Mouse (Mus musculus): ENCODE data around the gene Otx1. TPM values are rescaled to one million over a fixed set of nuclear protein-coding genes. Genes with fewer than 3 reads are reported as not detected.

The Otx1 gene
- polyA plus RNA-seq, 1 experiment from 2014 or later: 0.21 TPM

DNA sequence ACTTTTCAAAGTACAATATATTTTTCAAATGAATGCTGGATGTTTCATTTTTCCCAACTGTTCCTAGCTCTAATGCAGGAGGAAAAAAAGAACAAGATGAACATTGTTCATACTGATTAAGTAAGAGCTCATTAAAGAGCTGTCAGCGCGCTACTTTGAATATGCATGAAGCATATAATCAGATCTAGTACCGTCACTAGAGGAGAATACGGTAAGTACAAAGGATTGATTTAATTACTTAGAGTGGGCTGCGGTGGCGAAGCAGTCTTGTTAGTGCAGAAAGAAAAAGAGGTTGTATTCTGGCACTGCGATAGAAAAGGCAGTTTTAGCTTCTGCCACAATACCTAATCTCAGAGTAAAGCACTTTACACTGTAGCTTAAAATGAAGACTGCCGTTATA, 14.7 kb upstream of the Otx1 start:
- WGBS: 89% methylated on average over 8 of the region's 8 CpGs
- TF ChIP-seq CTCF (IDR thresholded peaks at IDR 0.05) (no peak), EP300 (IDR thresholded peaks at IDR 0.05) (no peak)
- no peak for ATAC-seq
- H3K4me1 ChIP-seq (ENCODE audit: insufficient read depth, low read depth, low read length): no peaks in the 10 kb centered on the region
- H3K9me3 ChIP-seq (ENCODE audit: low read length): no peaks in the 10 kb centered on the region
- H3K4me2 ChIP-seq (replicated peaks; ENCODE audit: low read depth, low read length): no peak overlapping the region
- H3K4me3 ChIP-seq (ENCODE audit: low read depth, low read length): no peak overlapping the region
- no peak overlapping the region for H3K27ac ChIP-seq (ENCODE audit: low read length)
- H3K27me3 ChIP-seq (replicated peaks; ENCODE audit: insufficient read depth, low read length): no peaks in the 10 kb centered on the region
- no peaks in the 10 kb centered on the region for H3K36me3 ChIP-seq (ENCODE audit: insufficient read depth, low read length)
- H3K9ac ChIP-seq (replicated peaks; ENCODE audit: low read depth): no peak overlapping the region
- DNase-seq (ENCODE audit: low spot score): no peak

GRCm38 (mm10) chr11:22016341-22016740, 13.6 kb upstream of the Otx1 start:
- H3K9ac ChIP-seq (replicated peaks; ENCODE audit: low read depth): no peak overlapping the region
- 74% methylated on average over 3 of the region's 3 CpGs for WGBS
- H3K4me2 ChIP-seq (replicated peaks; ENCODE audit: low read depth, low read length): no peak overlapping the region
- TF ChIP-seq EP300 (IDR thresholded peaks at IDR 0.05) (no peak), CTCF (IDR thresholded peaks at IDR 0.05) (no peak)
- ATAC-seq (no peak), DNase-seq (ENCODE audit: low spot score) (no peak)
- H3K4me1 ChIP-seq (ENCODE audit: insufficient read depth, low read depth, low read length): no peaks in the 10 kb centered on the region
- no peaks in the 10 kb centered on the region for H3K27me3 ChIP-seq (replicated peaks; ENCODE audit: insufficient read depth, low read length)
- H3K4me3 ChIP-seq (ENCODE audit: low read depth, low read length): no peak overlapping the region
- no peaks in the 10 kb centered on the region for H3K36me3 ChIP-seq (ENCODE audit: insufficient read depth, low read length)
- H3K9me3 ChIP-seq (ENCODE audit: low read length): no peaks in the 10 kb centered on the region
- H3K27ac ChIP-seq (ENCODE audit: low read length): no peak overlapping the region

DNA sequence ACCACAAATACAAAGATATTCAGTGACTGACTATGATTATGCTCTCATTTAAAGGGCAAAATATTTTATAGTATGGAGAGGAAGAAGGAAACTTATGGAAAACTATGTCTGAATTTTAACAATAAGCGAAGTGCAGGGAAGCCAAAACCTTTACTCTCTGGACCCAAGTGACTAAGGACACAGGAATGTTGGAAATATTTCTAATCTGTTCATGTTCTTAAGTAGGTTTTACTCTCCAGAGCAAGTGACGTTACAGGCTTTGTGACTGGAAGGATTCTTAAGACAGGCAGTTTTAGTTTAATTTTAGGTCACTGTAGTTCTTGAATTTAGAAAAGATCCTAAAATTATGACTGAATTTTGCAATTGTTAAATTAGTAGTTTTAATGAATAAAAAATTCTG, 6.1 kb upstream of the Otx1 start:
- ATAC-seq (no peak), DNase-seq (ENCODE audit: low spot score) (peak; percentile 56)
- TF ChIP-seq CTCF (IDR thresholded peaks at IDR 0.05) (no peak), EP300 (IDR thresholded peaks at IDR 0.05) (no peak)
- H3K36me3 ChIP-seq (ENCODE audit: insufficient read depth, low read length): 0 out of 2 replicates have a peak, but pooled peaks cover 3% of the 10 kb centered on the region
- 0 out of 2 replicates have a peak, but pooled peaks cover 4% of the 10 kb centered on the region for H3K4me1 ChIP-seq (ENCODE audit: insufficient read depth, low read depth, low read length)
- no peak overlapping the region for H3K9ac ChIP-seq (replicated peaks; ENCODE audit: low read depth)
- no peak overlapping the region for H3K4me3 ChIP-seq (ENCODE audit: low read depth, low read length)
- WGBS: 33% methylated on average over 2 of the region's 2 CpGs
- H3K9me3 ChIP-seq (ENCODE audit: low read length): no peaks in the 10 kb centered on the region
- H3K27ac ChIP-seq (ENCODE audit: low read length): no peak overlapping the region
- peaks cover 38% of the 10 kb centered on the region for H3K27me3 ChIP-seq (replicated peaks; ENCODE audit: insufficient read depth, low read length)
- H3K4me2 ChIP-seq (replicated peaks; ENCODE audit: low read depth, low read length): no peak overlapping the region

DNA sequence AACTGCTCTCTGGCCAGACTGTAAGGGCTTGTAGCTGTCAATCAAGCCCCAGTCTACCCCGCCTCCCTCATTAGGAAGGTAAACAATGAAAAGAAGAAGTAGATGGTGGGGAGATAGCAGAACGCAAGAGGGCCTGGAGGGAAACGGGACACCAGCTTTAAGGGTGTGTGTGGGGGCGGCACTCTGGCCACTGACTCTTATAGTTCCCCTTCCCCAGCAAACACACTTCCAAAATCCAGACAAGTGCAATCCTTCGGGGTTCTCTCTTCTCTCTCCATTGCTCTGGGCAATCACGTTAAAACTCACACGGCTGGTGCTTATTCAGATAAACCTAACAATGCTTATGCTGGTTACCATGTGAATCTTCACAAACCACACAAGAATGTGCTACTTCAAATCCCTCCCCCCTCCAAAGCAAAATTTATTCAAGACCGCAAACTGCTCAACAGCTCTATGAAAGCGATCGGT, 5.5 kb upstream of the Otx1 start:
- WGBS: 20% methylated on average over 10 of the region's 10 CpGs
- Histone ChIP-seq H3K27me3 (replicated peaks; ENCODE audit: insufficient read depth, low read length) (peaks cover 38% of the 10 kb centered on the region), H3K9me3 (ENCODE audit: low read length) (no peaks in the 10 kb centered on the region), H3K36me3 (ENCODE audit: insufficient read depth, low read length) (0 out of 2 replicates have a peak, but pooled peaks cover 3% of the 10 kb centered on the region), H3K4me3 (ENCODE audit: low read depth, low read length) (no peak overlapping the region), H3K4me1 (ENCODE audit: insufficient read depth, low read depth, low read length) (0 out of 2 replicates have a peak, but pooled peaks cover 8% of the 10 kb centered on the region), H3K4me2 (replicated peaks; ENCODE audit: low read depth, low read length) (0 out of 2 replicates have a peak overlapping the region, but pooled peaks have one; percentile 2), H3K9ac (replicated peaks; ENCODE audit: low read depth) (no peak overlapping the region), H3K27ac (ENCODE audit: low read length) (no peak overlapping the region)
- TF ChIP-seq CTCF (IDR thresholded peaks at IDR 0.05): no peak
- no peak for TF ChIP-seq EP300 (IDR thresholded peaks at IDR 0.05)
- ATAC-seq: no peak
- no peak for DNase-seq (ENCODE audit: low spot score)

DNA sequence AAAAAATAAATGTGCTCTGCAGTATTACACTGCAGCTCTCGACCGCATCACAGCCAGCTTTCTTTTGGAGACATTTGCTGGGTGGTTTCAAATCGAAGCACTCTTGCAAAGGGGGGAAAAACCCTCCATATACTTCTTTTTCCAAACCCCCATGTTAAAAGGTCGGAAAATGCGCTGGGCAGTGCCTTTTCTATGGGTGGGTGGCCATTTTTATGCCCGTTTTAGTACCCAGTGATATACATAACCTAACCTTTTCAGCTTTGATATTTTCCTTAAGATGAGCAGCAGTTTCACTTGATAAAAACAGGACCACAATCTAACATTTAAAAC, 5.0 kb upstream of the Otx1 start:
- H3K9me3 ChIP-seq (ENCODE audit: low read length): no peaks in the 10 kb centered on the region
- no peak overlapping the region for H3K4me2 ChIP-seq (replicated peaks; ENCODE audit: low read depth, low read length)
- no peak overlapping the region for H3K4me3 ChIP-seq (ENCODE audit: low read depth, low read length)
- H3K9ac ChIP-seq (replicated peaks; ENCODE audit: low read depth): no peak overlapping the region
- 0 out of 2 replicates have a peak, but pooled peaks cover 8% of the 10 kb centered on the region for H3K4me1 ChIP-seq (ENCODE audit: insufficient read depth, low read depth, low read length)
- 0 out of 2 replicates have a peak, but pooled peaks cover 3% of the 10 kb centered on the region for H3K36me3 ChIP-seq (ENCODE audit: insufficient read depth, low read length)
- DNase-seq (ENCODE audit: low spot score): no peak
- no peak for TF ChIP-seq CTCF (IDR thresholded peaks at IDR 0.05)
- no peak for TF ChIP-seq EP300 (IDR thresholded peaks at IDR 0.05)
- WGBS: 20% methylated on average over 6 of the region's 6 CpGs
- no peak for ATAC-seq
- H3K27me3 ChIP-seq (replicated peaks; ENCODE audit: insufficient read depth, low read length): peaks cover 39% of the 10 kb centered on the region
- no peak overlapping the region for H3K27ac ChIP-seq (ENCODE audit: low read length)

DNA sequence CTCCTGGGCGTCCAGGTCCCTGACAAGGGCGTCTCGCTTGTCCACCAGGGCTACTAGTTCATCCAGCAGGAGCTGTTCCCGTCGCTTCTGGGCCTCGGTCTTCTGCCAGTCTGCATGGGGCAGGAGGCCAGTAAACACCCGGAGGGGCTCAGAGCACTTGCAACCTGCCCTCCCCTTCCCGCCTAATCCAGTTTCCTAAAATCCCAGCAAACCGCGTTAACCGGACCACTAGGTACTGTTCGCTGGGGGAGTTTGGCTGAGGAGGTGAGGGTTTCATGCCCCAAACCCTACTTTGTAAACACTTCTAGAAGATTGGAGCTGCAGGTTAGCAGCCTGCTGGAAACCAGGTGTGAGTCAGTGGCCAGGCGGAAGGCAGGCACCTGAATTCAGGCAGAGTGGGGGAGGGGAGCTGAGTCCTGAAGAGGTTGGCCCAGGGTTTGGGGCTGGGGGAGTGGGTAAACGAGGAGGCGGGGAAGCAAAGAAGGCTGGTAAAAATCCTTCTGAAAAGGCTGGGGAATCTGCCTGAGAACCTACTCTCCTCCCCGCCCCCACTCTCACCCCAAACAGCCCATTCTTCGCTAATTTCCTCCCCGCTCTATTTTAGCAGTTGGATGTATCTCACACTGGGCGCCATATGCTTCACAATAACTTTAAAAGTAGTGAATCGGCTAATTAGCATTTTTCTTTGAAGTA, 4.5 kb upstream of the Otx1 start:
- 33% methylated on average over 18 of the region's 20 CpGs for WGBS
- no peak for ATAC-seq
- no peak overlapping the region for H3K4me2 ChIP-seq (replicated peaks; ENCODE audit: low read depth, low read length)
- H3K4me3 ChIP-seq (ENCODE audit: low read depth, low read length): no peak overlapping the region
- peaks cover 44% of the 10 kb centered on the region for H3K27me3 ChIP-seq (replicated peaks; ENCODE audit: insufficient read depth, low read length)
- H3K27ac ChIP-seq (ENCODE audit: low read length): no peak overlapping the region
- no peak overlapping the region for H3K9ac ChIP-seq (replicated peaks; ENCODE audit: low read depth)
- no peak for TF ChIP-seq EP300 (IDR thresholded peaks at IDR 0.05)
- no peak for TF ChIP-seq CTCF (IDR thresholded peaks at IDR 0.05)
- DNase-seq (ENCODE audit: low spot score): no peak
- H3K4me1 ChIP-seq (ENCODE audit: insufficient read depth, low read depth, low read length): peaks cover 13% of the 10 kb centered on the region; the same call in 1 of the 2 replicates
- H3K9me3 ChIP-seq (ENCODE audit: low read length): no peaks in the 10 kb centered on the region
- 0 out of 2 replicates have a peak, but pooled peaks cover 3% of the 10 kb centered on the region for H3K36me3 ChIP-seq (ENCODE audit: insufficient read depth, low read length)

Measured in lung, postnatal 0 days (tissue).